Mouse (Mus musculus) lung, postnatal 10 days (tissue): ENCODE measurements around the gene Lrba.

Experiments used
- DNase-seq: peaks from one replicate; pipeline ENCODE4 v3.0.0; 2021

Lrba gene

GRCm38 (mm10) chr3:86692779-86693178 is 468.3 kb downstream of the Lrba start:
- no peak for DNase-seq

GRCm38 (mm10) chr3:86693553-86693952 is 469.1 kb downstream of the Lrba start:
- no peak for DNase-seq

- no peak for DNase-seq
These were observed 474.5 kb downstream of the Lrba start for GRCm38 (mm10) chr3:86698947-86699346.

- DNase-seq = no peak
These were observed 476.7 kb downstream of the Lrba start for GRCm38 (mm10) chr3:86701163-86701563.

GRCm38 (mm10) chr3:86709472-86709871 is 485.0 kb downstream of the Lrba start:
- no peak for DNase-seq

GRCm38 (mm10) chr3:86711530-86711929 is 487.1 kb downstream of the Lrba start:
- DNase-seq = no peak

- DNase-seq = no peak
These were observed 488.3 kb downstream of the Lrba start for GRCm38 (mm10) chr3:86712758-86713157.

GRCm38 (mm10) chr3:86714446-86714845 is 490.0 kb downstream of the Lrba start:
- DNase-seq = no peak

GRCm38 (mm10) chr3:86723415-86724298 is 499.2 kb downstream of the Lrba start:
- DNase-seq = no peak

- DNase-seq = no peak
These were observed 500.6 kb downstream of the Lrba start for GRCm38 (mm10) chr3:86725113-86725512.

GRCm38 (mm10) chr3:86738831-86739230 is 514.4 kb downstream of the Lrba start:
- DNase-seq = no peak

- no peak for DNase-seq
These were observed 515.3 kb downstream of the Lrba start for GRCm38 (mm10) chr3:86739745-86740144.

GRCm38 (mm10) chr3:86745348-86745747 is 520.9 kb downstream of the Lrba start:
- DNase-seq = no peak

GRCm38 (mm10) chr3:86745769-86746512 is 521.5 kb downstream of the Lrba start:
- no peak for DNase-seq

- DNase-seq = no peak
These were observed 526.2 kb downstream of the Lrba start for GRCm38 (mm10) chr3:86750652-86751051.

- no peak for DNase-seq
These were observed 529.7 kb downstream of the Lrba start for GRCm38 (mm10) chr3:86754178-86754577.

GRCm38 (mm10) chr3:86754595-86755557 is 530.4 kb downstream of the Lrba start:
- no peak for DNase-seq

- no peak for DNase-seq
These were observed 532.1 kb downstream of the Lrba start for GRCm38 (mm10) chr3:86756548-86756947.

GRCm38 (mm10) chr3:86758727-86759126 is 534.2 kb downstream of the Lrba start:
- DNase-seq = no peak

- no peak for DNase-seq
These were observed 534.9 kb downstream of the Lrba start for GRCm38 (mm10) chr3:86759383-86759782.

- no peak for DNase-seq
These were observed 535.4 kb downstream of the Lrba start for GRCm38 (mm10) chr3:86759834-86760233.

- no peak for DNase-seq
These were observed 536.0 kb downstream of the Lrba start for GRCm38 (mm10) chr3:86760474-86760873.
